In the genomic region with DNA sequence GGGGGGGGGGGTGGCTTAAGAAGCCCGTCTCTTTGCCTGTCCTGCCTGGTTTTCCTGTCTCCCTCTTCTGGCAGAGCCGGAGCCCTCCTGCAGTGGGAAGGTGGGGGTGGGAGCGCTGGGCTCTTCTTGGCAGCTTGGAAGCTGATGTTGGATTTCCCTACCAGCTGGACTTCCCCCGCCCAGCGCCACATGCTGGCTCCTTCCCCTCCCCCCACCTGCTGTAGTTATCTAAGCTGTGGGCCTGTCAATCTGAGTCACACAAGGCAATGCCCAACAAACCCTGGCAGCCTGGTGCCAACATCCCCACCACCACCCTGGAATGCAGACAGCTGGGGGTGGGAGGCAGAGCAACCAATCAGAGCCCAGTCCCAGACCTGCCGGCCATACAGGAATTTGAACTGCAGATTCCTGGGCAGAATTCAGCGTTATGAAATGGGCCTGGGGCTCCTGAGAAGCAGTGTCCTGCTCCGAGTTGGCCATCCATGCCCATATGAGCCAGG, we compare ENCODE assay signal across 8 mouse cellular contexts. TPM values are rescaled to one million over a fixed set of nuclear protein-coding genes. Genes with fewer than 3 reads are reported as not detected.
DNase-seq lines count a peak whose midpoint lies in the region; ATAC-seq and TF ChIP-seq lines count a peak whose summit lies in the region.
"Had no signal": no experiment of that assay in that cellular context is flagged by ENCODE, and none has a peak within 500 bp of the region (broad histone marks: within the 10 kb centered on the region; RNA-seq: fewer than 3 reads in every experiment).

No protein-coding gene starts in this region.

- CTCF ChIA-PET in Patski (lab: Charles Lee), result interaction anchor here (0.8 to 1.3 kb wide), 3 partner anchors 11 to 102 kb away, joined by 3 read pairs; no protein-coding TSS in a partner anchor

- H3K27ac ChIP-seq in heart, embryonic 12.5 days (ENCODE audit: poor library complexity, severe bottlenecking), result no peak overlapping the region
- H3K27ac ChIP-seq in lung, embryonic 16.5 days (ENCODE audit: low read length), result no peak overlapping the region

- H3K4me1 ChIP-seq in heart, embryonic 12.5 days (replicated peaks), result peaks cover 28% of the 10 kb centered on the region
- peaks cover 24% of the 10 kb centered on the region for H3K4me1 ChIP-seq in lung, embryonic 16.5 days (replicated peaks; ENCODE audit: control insufficient read depth, insufficient read depth, low read length)

- no peaks in the 10 kb centered on the region for H3K36me3 ChIP-seq in heart, embryonic 12.5 days
- no peaks in the 10 kb centered on the region for H3K36me3 ChIP-seq in lung, embryonic 16.5 days (ENCODE audit: control insufficient read depth, insufficient read depth, low read length)

- H3K4me3 ChIP-seq in heart, embryonic 12.5 days, result no peak overlapping the region
- H3K4me3 ChIP-seq in lung, embryonic 16.5 days (ENCODE audit: low read length), result no peak overlapping the region

- H3K4me2 ChIP-seq in heart, embryonic 12.5 days, result peak overlapping the region; percentile 32
- peak overlapping the region; percentile 17; the same call in 1 of the 2 replicates for H3K4me2 ChIP-seq in lung, embryonic 16.5 days (ENCODE audit: low read depth, low read length)

- H3K9me3 ChIP-seq in heart, embryonic 12.5 days (replicated peaks), result no peaks in the 10 kb centered on the region
- H3K9me3 ChIP-seq in lung, embryonic 16.5 days (ENCODE audit: control insufficient read depth, low read length), result no peaks in the 10 kb centered on the region

- DNase-seq in Patski (ENCODE audit: low read depth, low spot score), result peak; percentile 91
- peak; percentile 61 to 84 for DNase-seq in cerebellum, postnatal 14 days
- peak; percentile 78 to 80 for DNase-seq in kidney, postnatal 36 days
- DNase-seq in right cerebral cortex, adult 18-20 months, result peak; percentile 94
- DNase-seq in urinary bladder, postnatal 4 days (ENCODE audit: low spot score in 2 of 2), result no peak

- no peak for TF ChIP-seq CTCF in Patski (IDR thresholded peaks at IDR 0.05)

- WGBS in heart, embryonic 12.5 days, result 4% methylated on average over 8 of the region's 8 CpGs
- under 1% methylated on average over 8 of the region's 8 CpGs for WGBS in lung, embryonic 16.5 days

- H3K9ac ChIP-seq in heart, embryonic 12.5 days, result no peak overlapping the region
- H3K9ac ChIP-seq in lung, embryonic 16.5 days (ENCODE audit: low read length), result no peak overlapping the region

- peak; percentile 90 for ATAC-seq in Patski
- no peak; the same call in 1 of the 2 replicates for ATAC-seq in heart, embryonic 12.5 days (ENCODE audit: insufficient number of reproducible peaks, low FRiP score)
- peak; percentile 25; the same call in 1 of the 2 replicates for ATAC-seq in lung, embryonic 16.5 days (ENCODE audit: low read depth)

- no peaks in the 10 kb centered on the region for H3K27me3 ChIP-seq in Patski
- H3K27me3 ChIP-seq in heart, embryonic 12.5 days (replicated peaks), result peaks cover 96% of the 10 kb centered on the region
- H3K27me3 ChIP-seq in lung, embryonic 16.5 days (ENCODE audit: control insufficient read depth, insufficient read depth, low read depth, low read length), result peaks cover 29% of the 10 kb centered on the region

- POLR2A ChIA-PET in Patski (lab: Charles Lee), result interaction anchor here (0.9 kb wide), 1 partner anchor 9 kb away, joined by 3 read pairs; no protein-coding TSS in a partner anchor

- in situ Hi-C loops in Patski (cut with MboI; ENCODE audit: low pct_unique_long_range_greater_than_20kb), result no loop called here

RNA-seq across cellular contexts. Expression of a gene that starts 1.3 kb away (rescaled TPM):
- polyA plus RNA-seq in Patski (2021), result 1.1 TPM
- polyA plus RNA-seq in heart, embryonic 12.5 days (2016; fragmentation: Nextera tagmentation; extraction: Ambion mirVana), result 0.05 and 0.15 TPM in 2 replicates
- 0.04 and 0.18 TPM in 2 replicates for polyA plus RNA-seq in lung, embryonic 16.5 days (2015; fragmentation: Nextera tagmentation; extraction: Ambion mirVana)
- polyA plus RNA-seq: liver, embryonic 16.5 days had no signal

Comparison
In these comparisons a context has a peak if more than half of its experiments do, and no peak if none do; other contexts are left out.
1. DNase-seq: peak in Patski (single experiment), cerebellum, postnatal 14 days (2 of 2), kidney, postnatal 36 days (2 of 2) and right cerebral cortex, adult 18-20 months (single experiment); none in urinary bladder, postnatal 4 days (0 of 2).